In genomic region chr11:6881614-6882013, GRCm38 (mm10) we compare ENCODE assay signal across 9 mouse cellular contexts. TPM values are rescaled to one million over a fixed set of nuclear protein-coding genes. Genes with fewer than 3 reads are reported as not detected.
DNase-seq lines count a peak whose midpoint lies in the region; ATAC-seq and TF ChIP-seq lines count a peak whose summit lies in the region.
"Had no signal": no experiment of that assay in that cellular context is flagged by ENCODE, and none has a peak within 500 bp of the region (broad histone marks: within the 10 kb centered on the region; RNA-seq: fewer than 3 reads in every experiment).

No protein-coding gene starts in this region.

- no peak overlapping the region for H3K9ac ChIP-seq in hindbrain, postnatal 0 days (replicated peaks; ENCODE audit: low read length)

- DNase-seq in hindbrain, postnatal 0 days (ENCODE audit: low spot score): no peak
- no peak for DNase-seq in hindbrain, embryonic 10.5 days (ENCODE audit: low spot score)
- no peak for DNase-seq in G1E (ENCODE audit: low spot score)
- DNase-seq in cerebellum, adult 8-10 months: peak; percentile 50
- DNase-seq in retina, adult 2 months (ENCODE audit: low read depth, low spot score): peak; percentile 18
- DNase-seq in urinary bladder, adult 18-20 months (ENCODE audit: low spot score in 2 of 2): no peak
- no peak for DNase-seq in right cerebral cortex, adult 2 months (ENCODE audit: low spot score in 2 of 2)
- DNase-seq in frontal cortex, postnatal 25 days (ENCODE audit: low spot score in 2 of 2): no peak

- ATAC-seq in hindbrain, postnatal 0 days: no peak
- ATAC-seq in G1E (ENCODE audit: extremely low read depth, insufficient number of reproducible peaks, low FRiP score, poor library complexity, severe bottlenecking): no peak

- peak; percentile 48 for TF ChIP-seq CTCF in hindbrain, postnatal 0 days (IDR thresholded peaks at IDR 0.05; ENCODE audit: low read depth)
- TF ChIP-seq CTCF in G1E (IDR thresholded peaks at IDR 0.05; ENCODE audit: low read depth, low read length): peak; percentile 59

- 54% methylated on average over 5 of the region's 5 CpGs for WGBS in hindbrain, postnatal 0 days
- WGBS in hindbrain, embryonic 10.5 days: 49% methylated on average over 5 of the region's 5 CpGs

- H3K4me2 ChIP-seq in hindbrain, postnatal 0 days (ENCODE audit: low read depth, low read length): no peak overlapping the region

- H3K9me3 ChIP-seq in hindbrain, postnatal 0 days (ENCODE audit: low read length): no peaks in the 10 kb centered on the region
- H3K9me3 ChIP-seq in hindbrain, embryonic 10.5 days: no peaks in the 10 kb centered on the region; the same call in 1 of the 2 replicates
- no peaks in the 10 kb centered on the region for H3K9me3 ChIP-seq in G1E (replicated peaks)

- H3K4me1 ChIP-seq in hindbrain, postnatal 0 days (ENCODE audit: insufficient read depth, low read length): no peaks in the 10 kb centered on the region
- H3K4me1 ChIP-seq in hindbrain, embryonic 10.5 days (replicated peaks): 0 out of 2 replicates have a peak, but pooled peaks cover 3% of the 10 kb centered on the region
- no peaks in the 10 kb centered on the region for H3K4me1 ChIP-seq in G1E (ENCODE audit: insufficient read depth, low read depth, low read length)

- no peak overlapping the region for H3K27ac ChIP-seq in hindbrain, postnatal 0 days
- H3K27ac ChIP-seq in hindbrain, embryonic 10.5 days: no peak overlapping the region

- no peak overlapping the region for H3K4me3 ChIP-seq in hindbrain, postnatal 0 days (ENCODE audit: low read length)
- H3K4me3 ChIP-seq in hindbrain, embryonic 10.5 days: no peak overlapping the region
- H3K4me3 ChIP-seq in G1E (ENCODE audit: low read depth, low read length): no peak overlapping the region

- no peaks in the 10 kb centered on the region for H3K36me3 ChIP-seq in hindbrain, postnatal 0 days (ENCODE audit: insufficient read depth, low read length)
- H3K36me3 ChIP-seq in hindbrain, embryonic 10.5 days: no peaks in the 10 kb centered on the region
- no peaks in the 10 kb centered on the region for H3K36me3 ChIP-seq in G1E (replicated peaks)

- H3K27me3 ChIP-seq in hindbrain, postnatal 0 days (ENCODE audit: insufficient read depth, low read length): no peaks in the 10 kb centered on the region
- H3K27me3 ChIP-seq in hindbrain, embryonic 10.5 days (ENCODE audit: insufficient read depth, poor library complexity, severe bottlenecking): no peaks in the 10 kb centered on the region
- H3K27me3 ChIP-seq in G1E (ENCODE audit: insufficient read depth, low read length): no peaks in the 10 kb centered on the region

RNA-seq across cellular contexts. Expression of gene Gm11983, which starts 44.2 kb away (rescaled TPM):
- not detected in 2 replicates for total RNA-seq in hindbrain, postnatal 0 days (2014; rRNA removed)
- polyA plus RNA-seq in hindbrain, postnatal 0 days (2015; fragmentation: Nextera tagmentation; extraction: Ambion mirVana): not detected in 2 replicates
- not detected in 2 replicates for polyA plus RNA-seq in hindbrain, embryonic 10.5 days (2016; fragmentation: Nextera tagmentation; extraction: Ambion mirVana)
- total RNA-seq in G1E (2014; fragmentation: Nextera tagmentation): not detected in 2 replicates
- total RNA-seq in G1E (2017): 0.76 TPM in 1 of 2 replicates, not detected in the other
- not detected in 2 replicates for polyA plus RNA-seq in G1E (2012)
- total RNA-seq: heart, postnatal 36 days had no signal

Comparison
In these comparisons a context has a peak if more than half of its experiments do, and no peak if none do; other contexts are left out.
1. DNase-seq: peak in cerebellum, adult 8-10 months (single experiment) and retina, adult 2 months (single experiment); none in hindbrain, postnatal 0 days (single experiment), hindbrain, embryonic 10.5 days (single experiment), G1E (single experiment), urinary bladder, adult 18-20 months (0 of 2), right cerebral cortex, adult 2 months (0 of 2) and frontal cortex, postnatal 25 days (0 of 2).